Mouse (Mus musculus) heart, embryonic 14.5 days (tissue): ENCODE results near the gene Gnai2. TPM values are rescaled to one million over a fixed set of nuclear protein-coding genes. Genes with fewer than 3 reads are reported as not detected.
A peak's percentile ranks its signal among the peaks of the same experiment; 100 is the strongest.
"Not testable (repeated sequence)": the region's sequence is repeated elsewhere in the genome, so short reads cannot be mapped to it uniquely, and the experiment has no call there.

Experiments
- ATAC-seq: fragments of 200-750 bp; cut with Nextera tagmentation; 2 replicates; pipeline ENCODE4 v1.8.0; 2017; ENCODE audit warnings: low read depth, moderate TSS enrichment; ENCODE audit not compliant: insufficient number of reproducible peaks, insufficient read depth, low FRiP score
- H3K27ac ChIP-seq, 2 experiments: fragments of 200-500 bp in 1 of 2; fragments of 300-500 bp in 1 of 2; sonication (generic) in 1 of 2; replicated peaks in 1 of 2; 2 replicates each; pipeline ENCODE4 v1.5.1; 2012 to 2014; ENCODE audit warnings: low read depth in 2 of 2, low read length in 2 of 2, control low read depth in 1 of 2, mild to moderate bottlenecking in 1 of 2, mixed read lengths in 1 of 2; ENCODE audit not compliant: control insufficient read depth in 1 of 2, insufficient read depth in 1 of 2
- H3K27me3 ChIP-seq: fragments of 300-500 bp; sonication (generic); 2 replicates; pipeline ENCODE4 v1.6.1; 2014; ENCODE audit warnings: mild to moderate bottlenecking, low read length, control low read depth; ENCODE audit not compliant: control insufficient read depth, insufficient read depth
- H3K36me3 ChIP-seq: fragments of 300-500 bp; sonication (generic); 2 replicates; pipeline ENCODE4 v1.6.1; 2014; ENCODE audit warnings: mild to moderate bottlenecking, control low read depth, low read length, mixed read lengths; ENCODE audit not compliant: control insufficient read depth, insufficient read depth
- H3K4me1 ChIP-seq, 2 experiments: fragments of 200-500 bp in 1 of 2; fragments of 300-500 bp in 1 of 2; sonication (generic) in 1 of 2; 2 replicates each; pipeline ENCODE4 v1.6.1; 2012 to 2014; ENCODE audit warnings: low read length in 2 of 2, control low read depth in 1 of 2, mixed read lengths in 1 of 2; ENCODE audit not compliant: control insufficient read depth in 2 of 2, insufficient read depth in 2 of 2
- H3K4me2 ChIP-seq: fragments of 300-500 bp; sonication (generic); 2 replicates; pipeline ENCODE4 v1.6.1; 2014; ENCODE audit warnings: mild to moderate bottlenecking, low read length
- H3K4me3 ChIP-seq, 2 experiments: fragments of 200-500 bp in 1 of 2; fragments of 300-500 bp in 1 of 2; sonication (generic) in 1 of 2; 2 replicates each; pipeline ENCODE4 v1.5.1; 2012 to 2014; ENCODE audit warnings: low read length in 2 of 2, mild to moderate bottlenecking in 2 of 2, control low read depth in 1 of 2, low read depth in 1 of 2, moderate library complexity in 1 of 2; ENCODE audit not compliant: control insufficient read depth in 1 of 2, insufficient read depth in 1 of 2
- H3K9ac ChIP-seq: fragments of 300-500 bp; sonication (generic); 2 replicates; pipeline ENCODE4 v1.6.1; 2014; ENCODE audit warnings: mild to moderate bottlenecking, low read length
- H3K9me3 ChIP-seq: fragments of 300-500 bp; sonication (generic); 2 replicates; pipeline ENCODE4 v1.6.1; 2016; ENCODE audit warnings: low read length, control low read depth; ENCODE audit not compliant: control insufficient read depth
- WGBS: fragments of 180-500 bp; shearing (Covaris S2); extraction: QIAGEN DNeasy Blood & Tissue Kit; methylation state at CpG from one replicate; pipeline ENCODE4 v1.1.7; 2014; 5-methylcytosine and 5-hydroxymethylcytosine counted together
- polyA plus RNA-seq: library from polyadenylated mRNA; unstranded; fragments of >200 nt; fragmentation: Nextera tagmentation; extraction: Ambion mirVana; gene quantifications from 2 replicates; pipeline ENCODE4 v1.2.1, GENCODE M21; 2014

Gene Gnai2
- 379 and 410 TPM in 2 replicates for polyA plus RNA-seq

DNA sequence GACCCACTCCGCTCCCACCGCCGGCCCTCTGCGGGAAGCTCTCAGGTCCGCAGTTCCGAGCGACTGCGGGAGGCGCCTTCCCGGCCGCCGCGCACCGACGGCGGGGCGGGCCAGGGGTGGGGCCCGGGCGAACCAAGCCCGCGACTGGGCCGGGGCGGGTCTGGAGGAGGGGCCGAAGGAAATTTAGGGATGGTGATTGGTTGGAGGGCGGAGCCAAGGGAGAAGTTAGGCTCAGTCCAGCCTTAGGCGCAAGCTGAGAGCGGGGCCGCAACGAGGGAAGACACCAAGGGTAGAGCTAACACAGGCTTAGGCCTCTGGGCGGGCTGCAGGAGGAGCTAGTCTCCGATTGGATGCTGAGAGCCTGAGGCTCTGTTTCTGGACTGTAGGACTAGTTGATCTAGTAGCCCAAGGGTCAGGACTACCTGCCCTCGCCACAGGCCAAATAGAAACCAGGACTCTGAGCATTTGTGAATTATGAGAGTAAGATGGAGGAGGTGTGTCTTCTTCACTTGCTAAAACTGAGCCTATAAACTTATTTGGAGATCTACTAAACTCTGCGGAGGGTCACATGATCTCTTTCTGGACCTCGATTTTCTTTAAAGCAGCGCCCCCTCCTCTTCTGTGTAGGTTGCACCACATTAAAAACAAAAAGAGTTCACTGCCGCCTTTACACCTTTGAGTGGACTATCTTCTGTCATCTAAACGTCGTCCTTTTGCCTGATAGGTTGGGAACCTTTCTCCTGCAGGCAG, at the start of gene Gnai2:
Gene Gnai2 (minus strand): TSS at position 89 of the 750 bp plus-strand sequence.
- Histone ChIP-seq H3K27ac (peak within 1 kb of the TSS; percentile 85 to 96), H3K36me3 (peaks cover 21% of the 10 kb centered on the region), H3K27me3 (no peaks in the 10 kb centered on the region), H3K4me1 (peaks cover 32 to 42% of the 10 kb centered on the region in 2 experiments), H3K9me3 (no peaks in the 10 kb centered on the region), H3K4me2 (peak within 1 kb of the TSS; percentile 81), H3K9ac (peak within 1 kb of the TSS; percentile 95), H3K4me3 (peak within 1 kb of the TSS; percentile 78 to 97)
- 4% methylated on average over 38 of the region's 38 CpGs for WGBS
- ATAC-seq: peak; percentile 95

DNA sequence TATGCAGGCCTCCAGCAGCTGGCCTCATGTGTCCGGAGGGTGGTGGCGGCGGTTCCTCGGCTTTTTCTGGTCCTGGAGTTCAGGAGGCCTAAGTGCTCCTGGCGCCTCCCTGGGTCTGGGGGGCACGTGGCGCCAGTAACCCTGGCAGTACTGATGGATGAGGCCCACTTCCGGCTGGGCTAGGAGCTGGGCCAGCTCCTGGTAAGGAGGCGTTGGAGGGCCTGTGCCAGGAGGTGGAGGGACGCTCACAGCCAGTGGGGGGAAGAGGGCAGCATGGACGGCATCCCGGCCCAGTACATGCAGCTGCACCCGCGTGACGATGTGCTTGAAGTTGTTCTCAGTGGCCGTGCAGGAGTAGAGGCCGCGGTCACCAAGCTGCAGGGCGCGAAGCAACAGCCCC, 47.2 kb upstream of the Gnai2 start:
- ATAC-seq: no peak
- no peak overlapping the region for H3K4me2 ChIP-seq
- H3K27me3 ChIP-seq: peaks cover 10% of the 10 kb centered on the region; the same call in 1 of the 2 replicates
- WGBS: 83% methylated on average over 20 of the region's 20 CpGs
- no peaks in the 10 kb centered on the region for H3K9me3 ChIP-seq
- no peak overlapping the region for H3K9ac ChIP-seq
- no peaks in the 10 kb centered on the region for H3K4me1 ChIP-seq
- no peaks in the 10 kb centered on the region for H3K36me3 ChIP-seq
- no peak overlapping the region for H3K27ac ChIP-seq
- H3K4me3 ChIP-seq: no peak overlapping the region

DNA sequence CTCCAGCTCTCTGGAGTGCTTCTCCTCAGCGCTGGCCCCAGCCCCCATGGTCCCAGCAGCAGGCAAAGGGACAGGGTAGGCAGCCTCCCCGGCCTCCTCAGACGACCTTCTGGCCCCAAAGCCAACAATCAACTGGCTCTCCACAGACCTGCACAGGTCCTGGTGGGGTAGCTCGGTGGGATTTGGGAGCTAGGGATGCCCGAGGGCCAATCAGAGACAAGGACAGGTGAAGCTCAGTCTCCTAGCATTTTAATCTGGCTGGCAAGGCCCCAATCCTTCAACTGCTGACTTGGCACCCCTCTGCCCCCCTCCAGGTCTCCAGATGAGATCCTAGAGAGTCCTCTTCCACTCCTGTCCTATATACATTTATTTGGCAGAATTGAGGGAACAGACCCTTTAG, 44.3 kb upstream of the Gnai2 start, which contains the start of gene Gnat1:
Gene Gnat1 (minus strand): TSS at position 212 of the 400 bp plus-strand sequence.
- H3K4me2 ChIP-seq: no peak within 1 kb of the TSS
- H3K36me3 ChIP-seq: no peaks in the 10 kb centered on the region
- H3K4me3 ChIP-seq: no peak within 1 kb of the TSS
- peaks cover 37% of the 10 kb centered on the region for H3K27me3 ChIP-seq
- no peak for ATAC-seq
- H3K9me3 ChIP-seq: no peaks in the 10 kb centered on the region
- H3K27ac ChIP-seq: no peak within 1 kb of the TSS
- no peak within 1 kb of the TSS for H3K9ac ChIP-seq
- WGBS: 43% methylated on average over 5 of the region's 5 CpGs
- H3K4me1 ChIP-seq: peaks cover 3 to 10% of the 10 kb centered on the region in 2 experiments; a peak in 3 of 4 replicates

DNA sequence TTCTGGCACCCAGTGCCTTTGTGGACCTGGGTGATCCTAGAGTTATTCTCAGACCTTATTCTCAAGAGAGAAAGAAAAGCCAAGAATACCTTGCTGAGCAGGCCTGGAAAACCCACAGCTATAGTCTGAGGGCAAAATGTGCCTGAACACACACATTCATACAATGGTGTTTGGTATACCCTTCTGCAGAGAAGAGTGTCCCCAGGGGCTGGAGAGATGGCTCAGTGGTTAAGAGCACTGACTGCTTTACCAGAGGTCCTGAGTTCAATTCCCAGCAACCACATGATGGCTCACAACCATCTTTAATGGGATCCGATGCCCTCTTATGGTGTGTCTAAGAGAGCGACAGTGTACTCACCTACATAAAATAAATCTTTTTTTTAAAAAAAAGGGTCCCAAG, 43.7 kb upstream of the Gnai2 start:
- WGBS: 88% methylated on average over 2 of the region's 2 CpGs
- Histone ChIP-seq H3K9me3 (no peaks in the 10 kb centered on the region), H3K4me2 (no peak overlapping the region), H3K9ac (no peak overlapping the region), H3K4me3 (no peak overlapping the region), H3K36me3 (no peaks in the 10 kb centered on the region), H3K27ac (no peak overlapping the region), H3K27me3 (peaks cover 41% of the 10 kb centered on the region), H3K4me1 (peaks cover 3 to 10% of the 10 kb centered on the region in 2 experiments; a peak in 3 of 4 replicates)
- ATAC-seq: no peak

DNA sequence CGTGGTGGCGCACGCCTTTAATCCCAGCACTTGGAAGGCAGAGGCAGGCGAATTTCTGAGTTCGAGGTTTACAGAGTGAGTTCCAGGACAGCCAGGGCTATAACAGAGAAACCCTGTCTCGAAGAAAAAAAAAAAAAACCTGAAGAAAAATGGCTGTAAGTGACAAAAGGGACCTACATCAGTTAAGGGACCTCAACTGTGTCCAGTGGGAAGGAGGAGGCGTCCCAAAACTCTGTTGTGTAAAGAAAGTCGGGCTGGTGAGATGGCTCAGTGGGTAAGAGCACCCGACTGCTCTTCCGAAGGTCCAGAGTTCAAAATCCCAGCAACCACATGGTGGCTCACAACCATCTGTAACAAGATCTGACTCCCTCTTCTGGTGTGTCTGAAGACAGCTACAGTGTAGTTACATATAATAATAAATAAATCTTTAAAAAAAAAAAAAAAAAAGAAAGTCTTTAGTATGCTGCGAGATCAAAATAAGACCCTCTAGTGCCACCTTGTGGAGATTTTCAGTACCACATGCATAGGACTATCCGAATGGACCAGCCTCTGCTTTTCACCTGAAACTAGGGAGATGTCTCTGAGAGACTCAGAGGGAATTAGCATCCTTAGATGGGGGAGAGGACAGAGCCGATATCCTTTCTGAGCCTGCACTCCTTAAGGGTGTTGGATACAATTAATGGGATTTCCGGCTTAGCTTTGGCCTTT, 42.8 kb upstream of the Gnai2 start:
- not testable (repeated sequence) for H3K4me3 ChIP-seq, H3K36me3 ChIP-seq, H3K27ac ChIP-seq, H3K9ac ChIP-seq, H3K4me2 ChIP-seq, H3K9me3 ChIP-seq, ATAC-seq
- WGBS: 36% methylated on average over 14 of the region's 14 CpGs
- Histone ChIP-seq H3K4me1 (peaks cover 3 to 10% of the 10 kb centered on the region in 2 experiments; a peak in 3 of 4 replicates), H3K27me3 (peaks cover 41% of the 10 kb centered on the region)

DNA sequence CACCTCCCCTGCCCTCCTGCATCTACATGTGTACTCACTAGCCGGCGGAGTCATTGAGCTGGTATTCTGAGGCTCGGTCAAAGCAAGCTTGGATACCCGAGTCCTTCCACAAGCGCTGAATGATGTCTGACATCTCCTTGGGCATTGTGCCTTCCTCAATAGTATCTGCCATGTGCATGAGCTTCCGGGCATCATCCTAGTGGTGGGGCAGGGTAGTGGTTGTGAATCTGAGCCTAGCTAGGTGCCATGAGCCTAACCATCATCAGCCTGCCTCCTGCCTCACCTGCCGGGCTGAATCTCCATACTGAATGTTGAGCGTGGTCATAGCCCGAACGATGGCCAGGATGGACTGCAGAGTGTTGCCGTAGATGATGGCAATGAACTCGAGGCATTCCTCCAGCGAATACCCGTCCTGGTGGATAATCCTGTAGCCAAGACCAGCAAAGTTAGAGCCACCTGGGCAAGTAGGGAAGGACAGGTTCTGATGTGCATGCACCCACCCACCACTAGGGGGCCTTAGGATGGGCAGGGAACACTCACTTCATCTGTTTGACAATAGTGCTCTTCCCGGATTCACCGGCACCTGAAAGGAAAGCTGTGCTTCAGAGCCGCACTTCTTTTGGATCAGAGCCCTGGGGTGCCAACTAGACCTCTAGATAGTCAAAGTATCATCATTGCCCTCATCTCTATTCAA, 42.1 kb upstream of the Gnai2 start:
- WGBS: 18% methylated on average over 17 of the region's 17 CpGs
- H3K36me3 ChIP-seq: no peaks in the 10 kb centered on the region
- no peak overlapping the region for H3K4me3 ChIP-seq
- H3K4me2 ChIP-seq: no peak overlapping the region
- peaks cover 41% of the 10 kb centered on the region for H3K27me3 ChIP-seq
- H3K4me1 ChIP-seq: peaks cover 3 to 10% of the 10 kb centered on the region in 2 experiments; a peak in 3 of 4 replicates
- ATAC-seq: no peak
- no peak overlapping the region for H3K9ac ChIP-seq
- no peak overlapping the region for H3K27ac ChIP-seq
- no peaks in the 10 kb centered on the region for H3K9me3 ChIP-seq

DNA sequence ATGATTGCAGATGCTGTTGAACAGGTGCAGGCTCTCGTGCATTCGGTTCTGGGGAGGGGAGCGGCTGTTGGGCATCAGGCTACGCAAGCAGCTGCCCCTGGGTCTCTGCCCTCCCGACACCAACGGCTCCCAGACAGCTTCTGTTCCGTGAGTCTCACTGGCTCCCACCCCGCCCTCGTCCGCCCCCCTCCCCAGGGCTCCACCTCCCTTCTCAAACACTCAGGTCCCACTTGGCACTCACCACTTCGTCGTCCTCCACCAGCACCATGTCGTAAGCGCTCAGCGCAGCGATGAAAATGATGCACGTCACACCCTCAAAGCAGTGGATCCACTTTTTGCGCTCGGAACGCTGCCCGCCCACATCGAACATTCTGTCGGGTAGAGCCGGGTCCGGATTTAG, 41.1 kb upstream of the Gnai2 start:
- peaks cover 41% of the 10 kb centered on the region for H3K27me3 ChIP-seq
- no peak overlapping the region for H3K27ac ChIP-seq
- H3K9me3 ChIP-seq: no peaks in the 10 kb centered on the region
- 2% methylated on average over 24 of the region's 25 CpGs for WGBS
- peak overlapping the region; percentile 25 to 32 for H3K4me3 ChIP-seq
- no peak for ATAC-seq
- H3K4me2 ChIP-seq: peak overlapping the region; percentile 69
- peak overlapping the region; percentile 52 for H3K9ac ChIP-seq
- H3K4me1 ChIP-seq: peaks cover 3 to 10% of the 10 kb centered on the region in 2 experiments; a peak in 3 of 4 replicates
- H3K36me3 ChIP-seq: no peaks in the 10 kb centered on the region
